Mouse (Mus musculus) lung, postnatal 0 days (tissue): ENCODE measurements at regions not wholly inside any gene's neighbourhood (a gene's known extent, or its start where the extent isn't known, plus 50 kb on each side); places are given as distances from the start of the nearest gene placed in this dataset.

ENCODE experiments used
- ATAC-seq: fragments of 200-750 bp; cut with Nextera tagmentation; 2 replicates; pipeline ENCODE4 v1.8.0; 2017; ENCODE audit warnings: moderate library complexity
- DNase-seq: peaks from one replicate; pipeline ENCODE4 v3.0.0-alpha.2; 2016; ENCODE audit warnings: low spot score
- H3K27ac ChIP-seq: fragments of 300-500 bp; sonication (generic); 2 replicates; pipeline ENCODE4 v1.5.1; 2014; ENCODE audit warnings: antibody characterized with exemption, mild to moderate bottlenecking, low read length, mixed read lengths
- H3K27me3 ChIP-seq: fragments of 300-500 bp; sonication (generic); replicated peaks from 2 replicates; pipeline ENCODE4 v1.6.1; 2014; ENCODE audit warnings: low read length, mixed read lengths; ENCODE audit not compliant: insufficient read depth
- H3K36me3 ChIP-seq: fragments of 300-500 bp; sonication (generic); 2 replicates; pipeline ENCODE4 v1.6.1; 2014; ENCODE audit warnings: low read length, mixed read lengths; ENCODE audit not compliant: insufficient read depth
- H3K4me1 ChIP-seq: fragments of 300-500 bp; sonication (generic); 2 replicates; pipeline ENCODE4 v1.6.1; 2014; ENCODE audit warnings: antibody characterized with exemption, low read depth, low read length, mixed read lengths; ENCODE audit not compliant: insufficient read depth
- H3K4me2 ChIP-seq: fragments of 300-500 bp; sonication (generic); replicated peaks from 2 replicates; pipeline ENCODE4 v1.6.1; 2014; ENCODE audit warnings: low read depth, mild to moderate bottlenecking, low read length, moderate library complexity, mixed read lengths
- H3K4me3 ChIP-seq: fragments of 300-500 bp; sonication (generic); 2 replicates; pipeline ENCODE4 v1.5.1; 2014; ENCODE audit warnings: low read depth, low read length
- H3K9ac ChIP-seq: fragments of 300-500 bp; sonication (generic); replicated peaks from 2 replicates; pipeline ENCODE4 v1.6.1; 2014; ENCODE audit warnings: low read depth, mild to moderate bottlenecking
- H3K9me3 ChIP-seq: fragments of 300-500 bp; sonication (generic); 2 replicates; pipeline ENCODE4 v1.6.1; 2016; ENCODE audit warnings: low read length, mixed read lengths
- CTCF ChIP-seq: IDR thresholded peaks from 2 replicates; pipeline ENCODE4 v1.5.1; 2016; ENCODE audit warnings: antibody characterized with exemption, mild to moderate bottlenecking
- EP300 ChIP-seq: IDR thresholded peaks from 2 replicates; pipeline ENCODE4 v1.6.1; 2016; ENCODE audit warnings: antibody characterized with exemption, mild to moderate bottlenecking, control low read depth
- WGBS: fragments of 180-500 bp; shearing (Covaris S2); extraction: QIAGEN DNeasy Blood & Tissue Kit; methylation state at CpG from one replicate; pipeline ENCODE4 v1.1.7; 2014; 5-methylcytosine and 5-hydroxymethylcytosine counted together

- no peak overlapping the region for H3K4me3 ChIP-seq
- H3K9me3 ChIP-seq, result no peaks in the 10 kb centered on the region
- no peak for TF ChIP-seq EP300
- peak; percentile 84 for TF ChIP-seq CTCF
- no peak for ATAC-seq
- DNase-seq, result peak; percentile 81
- no peak overlapping the region for H3K27ac ChIP-seq
- WGBS, result 28% methylated on average over 7 of the region's 7 CpGs
- no peaks in the 10 kb centered on the region for H3K36me3 ChIP-seq
- H3K4me1 ChIP-seq, result no peaks in the 10 kb centered on the region
- no peaks in the 10 kb centered on the region for H3K27me3 ChIP-seq
- H3K9ac ChIP-seq, result no peak overlapping the region
- H3K4me2 ChIP-seq, result no peak overlapping the region
Measured at GRCm38 (mm10) chr14:80269179-80269951, 285.5 kb downstream of the Olfm4 start.

GRCm38 (mm10) chr14:80270063-80270462 is 286.2 kb downstream of the Olfm4 start:
- TF ChIP-seq CTCF (no peak), EP300 (no peak)
- no peaks in the 10 kb centered on the region for H3K9me3 ChIP-seq
- no peaks in the 10 kb centered on the region for H3K27me3 ChIP-seq
- H3K36me3 ChIP-seq, result no peaks in the 10 kb centered on the region
- H3K4me1 ChIP-seq, result no peaks in the 10 kb centered on the region
- ATAC-seq, result no peak
- no peak overlapping the region for H3K9ac ChIP-seq
- no peak for DNase-seq
- 54% methylated on average over 13 of the region's 13 CpGs for WGBS
- no peak overlapping the region for H3K27ac ChIP-seq
- H3K4me2 ChIP-seq, result no peak overlapping the region
- H3K4me3 ChIP-seq, result no peak overlapping the region

DNA sequence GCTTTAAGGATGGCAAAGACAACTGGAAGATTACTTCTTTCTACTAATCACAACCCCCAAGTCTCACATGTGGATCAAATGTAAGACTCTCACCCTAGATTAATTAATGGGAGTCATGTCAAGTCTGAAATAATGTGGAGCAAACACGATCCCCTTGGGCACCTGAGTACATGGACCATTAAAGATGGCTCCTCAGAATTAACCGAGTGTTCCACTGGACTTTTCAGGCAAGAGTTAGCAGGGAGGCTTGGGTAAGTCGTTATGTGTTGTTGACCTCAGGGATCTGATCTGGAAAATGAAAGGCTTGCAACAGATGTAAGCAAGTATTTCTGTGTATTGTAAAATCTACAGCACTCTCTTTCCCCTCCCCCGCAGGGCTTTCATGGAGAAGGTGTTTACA is 296.3 kb downstream of the Olfm4 start:
- Histone ChIP-seq H3K4me3 (no peak overlapping the region), H3K4me2 (no peak overlapping the region), H3K9ac (no peak overlapping the region), H3K36me3 (no peaks in the 10 kb centered on the region), H3K27ac (no peak overlapping the region), H3K9me3 (no peaks in the 10 kb centered on the region), H3K27me3 (no peaks in the 10 kb centered on the region), H3K4me1 (no peaks in the 10 kb centered on the region)
- TF ChIP-seq EP300 (no peak), CTCF (no peak)
- no peak for DNase-seq
- WGBS, result 74% methylated on average over 4 of the region's 4 CpGs
- no peak for ATAC-seq

GRCm38 (mm10) chr14:80283726-80284125 is 299.8 kb downstream of the Olfm4 start:
- DNase-seq (no peak), ATAC-seq (no peak)
- H3K4me3 ChIP-seq, result no peak overlapping the region
- H3K36me3 ChIP-seq, result no peaks in the 10 kb centered on the region
- H3K9ac ChIP-seq, result no peak overlapping the region
- TF ChIP-seq EP300, result no peak
- TF ChIP-seq CTCF, result no peak
- WGBS, result 38% methylated on average over 2 of the region's 2 CpGs
- H3K27me3 ChIP-seq, result no peaks in the 10 kb centered on the region
- no peak overlapping the region for H3K27ac ChIP-seq
- H3K4me2 ChIP-seq, result no peak overlapping the region
- H3K9me3 ChIP-seq, result no peaks in the 10 kb centered on the region
- H3K4me1 ChIP-seq, result no peaks in the 10 kb centered on the region

DNA sequence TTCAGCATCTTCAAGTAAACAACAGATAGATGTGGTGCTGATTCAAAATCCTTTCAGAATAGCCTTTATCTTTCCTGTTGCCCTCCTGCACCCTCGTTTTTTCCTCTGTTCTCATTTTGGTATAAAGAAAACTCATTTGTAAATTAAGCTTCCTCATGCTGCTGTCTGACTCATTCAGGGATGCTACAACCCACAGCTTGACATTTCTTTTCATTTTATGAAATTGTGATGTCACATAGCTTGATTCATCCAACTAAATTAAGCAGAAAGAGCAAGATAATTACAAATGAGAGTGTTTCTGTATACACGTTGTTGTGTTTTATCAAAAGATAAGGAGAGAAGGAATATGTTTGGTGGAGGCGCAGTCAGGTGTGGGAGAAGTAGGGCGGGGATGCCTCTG is 307.5 kb downstream of the Olfm4 start:
- no peak for ATAC-seq
- no peaks in the 10 kb centered on the region for H3K36me3 ChIP-seq
- no peaks in the 10 kb centered on the region for H3K9me3 ChIP-seq
- TF ChIP-seq CTCF (no peak), EP300 (no peak)
- H3K27me3 ChIP-seq, result no peaks in the 10 kb centered on the region
- no peak overlapping the region for H3K4me2 ChIP-seq
- no peak for DNase-seq
- H3K4me1 ChIP-seq, result no peaks in the 10 kb centered on the region
- 72% methylated on average over 4 of the region's 4 CpGs for WGBS
- H3K27ac ChIP-seq, result no peak overlapping the region
- H3K4me3 ChIP-seq, result no peak overlapping the region
- no peak overlapping the region for H3K9ac ChIP-seq

DNA sequence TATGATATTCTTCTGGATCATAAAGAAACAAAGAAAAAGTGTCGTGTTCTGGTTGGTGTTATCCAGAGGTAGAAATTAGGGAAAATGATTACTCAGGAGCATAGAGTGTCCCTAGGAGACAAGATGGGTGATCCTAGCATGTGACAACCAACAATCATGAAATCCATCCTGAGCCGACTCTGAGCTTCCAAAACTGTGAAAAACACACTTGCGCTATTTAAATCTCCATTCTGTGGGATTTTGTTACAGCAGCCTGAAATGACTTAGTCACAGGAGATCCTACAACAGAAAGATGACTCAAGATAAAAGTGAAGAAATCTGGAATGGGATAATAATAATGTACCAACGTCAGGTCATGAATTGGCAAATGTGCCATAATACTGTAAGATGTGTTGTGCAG is 309.5 kb downstream of the Olfm4 start:
- DNase-seq (no peak), ATAC-seq (no peak)
- no peak overlapping the region for H3K4me3 ChIP-seq
- H3K4me2 ChIP-seq, result no peak overlapping the region
- H3K36me3 ChIP-seq, result no peaks in the 10 kb centered on the region
- H3K4me1 ChIP-seq, result no peaks in the 10 kb centered on the region
- WGBS, result 86% methylated on average over 4 of the region's 4 CpGs
- H3K9me3 ChIP-seq, result no peaks in the 10 kb centered on the region
- no peaks in the 10 kb centered on the region for H3K27me3 ChIP-seq
- no peak overlapping the region for H3K27ac ChIP-seq
- no peak overlapping the region for H3K9ac ChIP-seq
- TF ChIP-seq CTCF, result no peak
- no peak for TF ChIP-seq EP300

GRCm38 (mm10) chr14:80329651-80330050 is 345.8 kb downstream of the Olfm4 start:
- H3K9ac ChIP-seq, result no peak overlapping the region
- H3K27me3 ChIP-seq, result no peaks in the 10 kb centered on the region
- WGBS, result 35% methylated on average over 2 of the region's 2 CpGs
- no peak for ATAC-seq
- H3K27ac ChIP-seq, result no peak overlapping the region
- no peaks in the 10 kb centered on the region for H3K36me3 ChIP-seq
- H3K9me3 ChIP-seq, result no peaks in the 10 kb centered on the region
- no peak overlapping the region for H3K4me2 ChIP-seq
- DNase-seq, result no peak
- H3K4me1 ChIP-seq, result no peaks in the 10 kb centered on the region
- TF ChIP-seq EP300 (no peak), CTCF (no peak)
- no peak overlapping the region for H3K4me3 ChIP-seq
